Mouse (Mus musculus) lung, postnatal 4 days (tissue): ENCODE data around the gene Parvg.
"Not testable (repeated sequence)": the region's sequence is repeated elsewhere in the genome, so short reads cannot be mapped to it uniquely, and the experiment has no call there.

Source experiments
- DNase-seq, 2 experiments: peaks; one replicate each; pipeline ENCODE4 v3.0.0; 2021

The Parvg gene

GRCm38 (mm10) chr15:84323966-84324869, at the start of gene Parvg:
Parvg (plus strand) TSS chr15:84324026.
- DNase-seq = peak in 1 of 2 experiments; percentile 44

- no peak for DNase-seq
These were observed 47.8 kb upstream of the Parvg start for GRCm38 (mm10) chr15:84276066-84276465.

- DNase-seq = no peak
These were observed 45.7 kb upstream of the Parvg start for GRCm38 (mm10) chr15:84278091-84278490.

- no peak for DNase-seq
These were observed 45.2 kb upstream of the Parvg start for GRCm38 (mm10) chr15:84278656-84279055.

GRCm38 (mm10) chr15:84280309-84280708, 43.5 kb upstream of the Parvg start:
- no peak for DNase-seq

GRCm38 (mm10) chr15:84280712-84281347, 43.0 kb upstream of the Parvg start:
- DNase-seq = no peak

GRCm38 (mm10) chr15:84282206-84283085, 41.4 kb upstream of the Parvg start:
- DNase-seq = no peak

- DNase-seq = peak in 1 of 2 experiments; percentile 55
These were observed 39.8 kb upstream of the Parvg start for GRCm38 (mm10) chr15:84284059-84284458.

GRCm38 (mm10) chr15:84285453-84285852, 38.4 kb upstream of the Parvg start:
- DNase-seq = no peak

- DNase-seq = not testable (repeated sequence)
These were observed 34.9 kb upstream of the Parvg start for GRCm38 (mm10) chr15:84288953-84289352.

GRCm38 (mm10) chr15:84291097-84291496, 32.7 kb upstream of the Parvg start:
- DNase-seq = no peak

GRCm38 (mm10) chr15:84293590-84293989, 30.2 kb upstream of the Parvg start:
- no peak for DNase-seq

- no peak for DNase-seq
These were observed 29.4 kb upstream of the Parvg start for GRCm38 (mm10) chr15:84294391-84294790.

- DNase-seq = no peak
These were observed 28.6 kb upstream of the Parvg start for GRCm38 (mm10) chr15:84295225-84295624.

GRCm38 (mm10) chr15:84297454-84297853, 26.4 kb upstream of the Parvg start:
- no peak for DNase-seq

- DNase-seq = peak; percentile 60 to 67
These were observed 24.9 kb upstream of the Parvg start for GRCm38 (mm10) chr15:84298804-84299370.

- no peak for DNase-seq
These were observed 24.0 kb upstream of the Parvg start for GRCm38 (mm10) chr15:84299662-84300333.

GRCm38 (mm10) chr15:84300591-84300990, 23.2 kb upstream of the Parvg start:
- DNase-seq = no peak

- peak; percentile 56 to 70 for DNase-seq
These were observed 22.8 kb upstream of the Parvg start for GRCm38 (mm10) chr15:84301026-84301425.

GRCm38 (mm10) chr15:84301641-84302420, 22.0 kb upstream of the Parvg start:
- DNase-seq = no peak

GRCm38 (mm10) chr15:84303264-84303663, 20.6 kb upstream of the Parvg start:
- DNase-seq = no peak
